Mouse (Mus musculus): ENCODE data around the gene Runx1.

DNA sequence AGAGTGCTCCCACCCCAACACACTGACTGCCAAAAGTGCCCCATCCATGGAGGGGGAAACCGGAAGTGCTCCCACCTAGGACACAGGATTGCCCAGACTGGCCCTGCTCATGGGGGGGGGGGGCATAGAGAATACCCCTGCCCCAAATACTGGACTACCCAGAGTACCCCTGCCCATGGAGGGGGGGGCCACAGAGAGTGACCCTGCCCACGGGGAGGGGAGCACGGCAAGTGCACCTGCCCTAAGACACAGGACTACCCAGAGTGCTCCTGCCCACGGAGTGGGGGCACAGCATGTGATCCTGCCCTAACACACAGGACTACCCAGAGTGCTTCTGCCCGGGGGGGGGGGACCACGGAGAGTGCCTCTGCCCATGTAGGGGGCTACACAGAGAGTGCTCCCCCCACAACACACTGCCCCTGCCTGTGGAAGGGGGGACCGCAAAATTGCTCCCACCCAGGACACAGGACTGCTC, 219.4 kb downstream of the Runx1 start:
- TF ChIP-seq POLR2A (IDR thresholded peaks at IDR 0.05; ENCODE audit: extremely low read depth, insufficient read depth, low read length) (no peak), CTCF (IDR thresholded peaks at IDR 0.05; ENCODE audit: extremely low read depth, insufficient read depth, low read length) (no peak)

Data from cortical plate, adult 2 months (tissue).